Mouse (Mus musculus): ENCODE data around the gene Ufl1. TPM values are rescaled to one million over a fixed set of nuclear protein-coding genes. Genes with fewer than 3 reads are reported as not detected.

Ufl1 gene
- total RNA-seq, 2 experiments from 2014 or later, result 26.8 to 29.2 TPM

Other genes with a start within 250 kb of the Ufl1 start
- gene Fhl5, start 38.9 kb downstream of the Ufl1 start, total RNA-seq (2021), result 1 to 10 TPM; 5.3 to 6.1 TPM

Data from gastrocnemius, postnatal 25 days (tissue).